Comparison of ENCODE assay signal across 7 mouse cellular contexts in genomic region chr19:16133721-16134570, GRCm38 (mm10). TPM values are rescaled to one million over a fixed set of nuclear protein-coding genes. Genes with fewer than 3 reads are reported as not detected.
DNase-seq lines count a peak whose midpoint lies in the region; ATAC-seq and TF ChIP-seq lines count a peak whose summit lies in the region.

No protein-coding gene starts in this region.

- H3K4me2 ChIP-seq in forebrain, embryonic 12.5 days: peak overlapping the region; percentile 60
- H3K4me2 ChIP-seq in kidney, embryonic 14.5 days (replicated peaks; ENCODE audit: low read depth, low read length): peak overlapping the region; percentile 62
- H3K4me2 ChIP-seq in midbrain, embryonic 12.5 days (replicated peaks): peak overlapping the region; percentile 62

- no peaks in the 10 kb centered on the region for H3K9me3 ChIP-seq in forebrain, embryonic 12.5 days
- H3K9me3 ChIP-seq in kidney, embryonic 14.5 days (ENCODE audit: control insufficient read depth, low read length): no peaks in the 10 kb centered on the region
- no peaks in the 10 kb centered on the region for H3K9me3 ChIP-seq in midbrain, embryonic 12.5 days

- ATAC-seq in forebrain, embryonic 12.5 days (ENCODE audit: low FRiP score): peak; percentile 22
- ATAC-seq in kidney, embryonic 14.5 days (ENCODE audit: low FRiP score, low TSS enrichment): peak; percentile 14
- ATAC-seq in midbrain, embryonic 12.5 days (ENCODE audit: low FRiP score, low read depth): peak; percentile 42

- H3K27ac ChIP-seq in testis, adult 2 months (ENCODE audit: control insufficient read depth, insufficient read depth, low read depth, low read length): peak overlapping the region; percentile 56
- H3K27ac ChIP-seq in forebrain, embryonic 12.5 days: peak overlapping the region; percentile 99
- peak overlapping the region; percentile 97 for H3K27ac ChIP-seq in kidney, embryonic 14.5 days (ENCODE audit: low read depth, low read length)
- H3K27ac ChIP-seq in midbrain, embryonic 12.5 days (replicated peaks): peak overlapping the region; percentile 99

- DNase-seq in testis, postnatal 14 days (ENCODE audit: low spot score): no peak
- no peak for DNase-seq in B cell, adult 2 months
- DNase-seq in right cerebral cortex, postnatal 10 days (ENCODE audit: low spot score in 2 of 2): no peak

- peaks cover 5% of the 10 kb centered on the region for H3K4me1 ChIP-seq in testis, adult 2 months (ENCODE audit: control insufficient read depth, insufficient read depth, low read length)
- H3K4me1 ChIP-seq in forebrain, embryonic 12.5 days: peaks cover 39% of the 10 kb centered on the region
- peaks cover 44% of the 10 kb centered on the region for H3K4me1 ChIP-seq in kidney, embryonic 14.5 days (ENCODE audit: control insufficient read depth, insufficient read depth, low read length)
- H3K4me1 ChIP-seq in midbrain, embryonic 12.5 days: peaks cover 43% of the 10 kb centered on the region

- 11% methylated on average over 25 of the region's 25 CpGs for WGBS in forebrain, embryonic 12.5 days
- WGBS in kidney, embryonic 14.5 days: 10% methylated on average over 25 of the region's 25 CpGs
- WGBS in midbrain, embryonic 12.5 days: 13% methylated on average over 25 of the region's 25 CpGs

- peak overlapping the region; percentile 97 for H3K4me3 ChIP-seq in testis, adult 2 months (ENCODE audit: control insufficient read depth, low read depth, low read length)
- peak overlapping the region; percentile 94 for H3K4me3 ChIP-seq in forebrain, embryonic 12.5 days (replicated peaks)
- peak overlapping the region; percentile 80 for H3K4me3 ChIP-seq in kidney, embryonic 14.5 days (ENCODE audit: low read length)
- peak overlapping the region; percentile 96 for H3K4me3 ChIP-seq in midbrain, embryonic 12.5 days

- H3K36me3 ChIP-seq in testis, adult 2 months (ENCODE audit: control insufficient read depth, insufficient read depth, low read length): no peaks in the 10 kb centered on the region
- H3K36me3 ChIP-seq in forebrain, embryonic 12.5 days (replicated peaks): no peaks in the 10 kb centered on the region
- no peaks in the 10 kb centered on the region for H3K36me3 ChIP-seq in kidney, embryonic 14.5 days (ENCODE audit: control insufficient read depth, insufficient read depth, low read length)
- no peaks in the 10 kb centered on the region for H3K36me3 ChIP-seq in midbrain, embryonic 12.5 days

- TF ChIP-seq CTCF in testis, adult 2 months (IDR thresholded peaks at IDR 0.05; ENCODE audit: control insufficient read depth, insufficient read depth, insufficient replicate concordance, low read depth, low read length): no peak

- peak overlapping the region; percentile 99 for H3K9ac ChIP-seq in forebrain, embryonic 12.5 days
- H3K9ac ChIP-seq in kidney, embryonic 14.5 days (ENCODE audit: low read depth, low read length): peak overlapping the region; percentile 99
- H3K9ac ChIP-seq in midbrain, embryonic 12.5 days (replicated peaks): peak overlapping the region; percentile 99

- no peaks in the 10 kb centered on the region for H3K27me3 ChIP-seq in testis, adult 2 months (ENCODE audit: control insufficient read depth, insufficient read depth, low read length)
- H3K27me3 ChIP-seq in forebrain, embryonic 12.5 days: no peaks in the 10 kb centered on the region
- no peaks in the 10 kb centered on the region for H3K27me3 ChIP-seq in kidney, embryonic 14.5 days (ENCODE audit: control insufficient read depth, insufficient read depth, low read length)
- no peaks in the 10 kb centered on the region for H3K27me3 ChIP-seq in midbrain, embryonic 12.5 days

- no peak for TF ChIP-seq POLR2A in testis, adult 2 months (IDR thresholded peaks at IDR 0.05; ENCODE audit: control insufficient read depth, low read depth, low read length)

RNA-seq across cellular contexts. Expression of gene Gnaq, which starts 1.3 kb away (rescaled TPM):
- polyA plus RNA-seq in testis, adult 2 months (2012; rRNA removed): 4.5 and 5.5 TPM in 2 replicates
- 44.0 and 49.5 TPM in 2 replicates for polyA plus RNA-seq in forebrain, embryonic 12.5 days (2016; fragmentation: Nextera tagmentation; extraction: Ambion mirVana)
- polyA plus RNA-seq in kidney, embryonic 14.5 days (2014; fragmentation: Nextera tagmentation; extraction: Ambion mirVana): 18.3 and 26.1 TPM in 2 replicates
- 45.8 and 49.9 TPM in 2 replicates for polyA plus RNA-seq in midbrain, embryonic 12.5 days (2016; fragmentation: Nextera tagmentation; extraction: Ambion mirVana)
